9 mouse cellular contexts compared by ENCODE assay signal in the genomic region with DNA sequence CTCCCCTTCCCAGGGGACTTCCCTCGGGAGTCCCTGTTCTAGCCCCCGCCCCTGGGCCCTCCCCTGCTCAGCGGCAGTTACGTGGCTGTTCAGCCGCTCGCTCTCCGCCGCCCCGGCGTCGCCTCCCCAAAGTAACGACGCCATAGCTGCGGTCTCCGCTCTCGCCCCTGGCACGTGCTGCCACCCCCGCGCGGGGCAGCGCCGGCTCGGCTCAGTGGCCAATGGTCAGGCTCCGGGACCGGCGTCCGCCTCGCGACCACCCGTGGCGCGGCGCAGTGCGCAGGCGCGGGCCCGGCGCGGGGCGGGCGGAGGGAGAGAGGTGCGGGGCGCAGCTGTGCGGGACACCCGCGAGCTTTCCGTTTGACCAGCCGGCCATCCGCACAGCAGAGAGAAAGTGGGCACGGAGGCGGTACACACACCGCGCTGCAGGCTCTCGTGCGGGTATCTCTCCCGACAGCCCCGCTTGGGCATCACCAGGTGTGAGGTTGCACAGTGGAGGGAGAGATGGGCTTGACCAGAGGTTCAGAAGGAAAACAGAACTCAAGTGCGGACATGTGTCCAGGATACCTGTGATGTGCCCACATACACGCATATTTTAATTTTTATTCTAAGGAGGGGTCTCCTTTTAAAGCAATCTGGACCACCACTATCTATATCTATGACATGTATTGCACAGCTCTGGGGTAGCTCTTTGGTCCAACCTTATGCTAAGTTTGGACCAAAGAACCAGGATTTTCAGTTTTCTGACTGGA. TPM values are rescaled to one million over a fixed set of nuclear protein-coding genes. Genes with fewer than 3 reads are reported as not detected.
DNase-seq lines count a peak whose midpoint lies in the region; ATAC-seq and TF ChIP-seq lines count a peak whose summit lies in the region.
"Had no signal": no experiment of that assay in that cellular context is flagged by ENCODE, and none has a peak within 500 bp of the region (broad histone marks: within the 10 kb centered on the region; RNA-seq: fewer than 3 reads in every experiment).

Gene Ddx25, minus strand, starts transcription at position 272 of the 752 bp plus-strand sequence.
Gene Pus3, plus strand, starts transcription at position 339 of the 752 bp plus-strand sequence.

- no peak for DNase-seq in lung, postnatal 36 days
- DNase-seq in forebrain, embryonic 14.5 days (ENCODE audit: low spot score): peak; percentile 71
- no peak for DNase-seq in kidney, postnatal 0 days (ENCODE audit: low spot score)
- peak; percentile 65 to 77 for DNase-seq in right cerebral cortex, adult 2 months (ENCODE audit: low spot score in 2 of 2)
- DNase-seq in gastrocnemius, adult 18-20 months (ENCODE audit: low spot score): no peak

- H3K27ac ChIP-seq in lung, embryonic 16.5 days (ENCODE audit: low read length): peak within 1 kb of the TSS; percentile 64
- H3K27ac ChIP-seq in forebrain, embryonic 14.5 days (ENCODE audit: low read depth, low read length): peak within 1 kb of the TSS; percentile 75
- H3K27ac ChIP-seq in kidney, postnatal 0 days: peak within 1 kb of the TSS; percentile 25; the same call in 1 of the 2 replicates
- H3K27ac ChIP-seq in liver, embryonic 12.5 days: peak within 1 kb of the TSS; percentile 64; the same call in 1 of the 2 replicates

- under 1% methylated on average over 57 of the region's 59 CpGs for WGBS in lung, embryonic 16.5 days
- WGBS in forebrain, embryonic 14.5 days: under 1% methylated on average over 59 of the region's 59 CpGs
- WGBS in kidney, postnatal 0 days: 1% methylated on average over 49 of the region's 59 CpGs
- WGBS in liver, embryonic 12.5 days (ENCODE audit: insufficient replicate concordance): 1% methylated on average over 59 of the region's 59 CpGs

- peak within 1 kb of the TSS; percentile 64 for H3K4me3 ChIP-seq in lung, embryonic 16.5 days (ENCODE audit: low read length)
- H3K4me3 ChIP-seq in forebrain, embryonic 14.5 days (ENCODE audit: low read depth, low read length): peak within 1 kb of the TSS; percentile 60
- H3K4me3 ChIP-seq in kidney, postnatal 0 days (replicated peaks; ENCODE audit: low read depth, low read length): peak within 1 kb of the TSS; percentile 60
- H3K4me3 ChIP-seq in liver, embryonic 12.5 days: peak within 1 kb of the TSS; percentile 72

- peaks cover 9% of the 10 kb centered on the region for H3K36me3 ChIP-seq in lung, embryonic 16.5 days (ENCODE audit: control insufficient read depth, insufficient read depth, low read length)
- peaks cover 25% of the 10 kb centered on the region for H3K36me3 ChIP-seq in forebrain, embryonic 14.5 days (ENCODE audit: control insufficient read depth, insufficient read depth, low read length)
- peaks cover 6% of the 10 kb centered on the region; the same call in 1 of the 2 replicates for H3K36me3 ChIP-seq in kidney, postnatal 0 days (ENCODE audit: insufficient read depth, low read length)
- H3K36me3 ChIP-seq in liver, embryonic 12.5 days: peaks cover 24% of the 10 kb centered on the region

- H3K4me1 ChIP-seq in lung, embryonic 16.5 days (replicated peaks; ENCODE audit: control insufficient read depth, insufficient read depth, low read length): peaks cover 16% of the 10 kb centered on the region
- peaks cover 11% of the 10 kb centered on the region for H3K4me1 ChIP-seq in forebrain, embryonic 14.5 days (ENCODE audit: control insufficient read depth, insufficient read depth, low read length)
- H3K4me1 ChIP-seq in kidney, postnatal 0 days (replicated peaks; ENCODE audit: insufficient read depth, low read length): peaks cover 12% of the 10 kb centered on the region
- H3K4me1 ChIP-seq in liver, embryonic 12.5 days: peaks cover 33% of the 10 kb centered on the region

- H3K9me3 ChIP-seq in lung, embryonic 16.5 days (ENCODE audit: control insufficient read depth, low read length): no peaks in the 10 kb centered on the region
- no peaks in the 10 kb centered on the region for H3K9me3 ChIP-seq in forebrain, embryonic 14.5 days (replicated peaks; ENCODE audit: control insufficient read depth, low read length)
- no peaks in the 10 kb centered on the region for H3K9me3 ChIP-seq in kidney, postnatal 0 days (replicated peaks; ENCODE audit: low read length)
- H3K9me3 ChIP-seq in liver, embryonic 12.5 days (replicated peaks): no peaks in the 10 kb centered on the region

- H3K4me2 ChIP-seq in lung, embryonic 16.5 days (ENCODE audit: low read depth, low read length): peak within 1 kb of the TSS; percentile 100
- peak within 1 kb of the TSS; percentile 92 for H3K4me2 ChIP-seq in forebrain, embryonic 14.5 days (ENCODE audit: low read length)
- peak within 1 kb of the TSS; percentile 87 for H3K4me2 ChIP-seq in kidney, postnatal 0 days (ENCODE audit: low read length)
- peak within 1 kb of the TSS; percentile 94 for H3K4me2 ChIP-seq in liver, embryonic 12.5 days

- peak; percentile 64 for ATAC-seq in lung, embryonic 16.5 days (ENCODE audit: low read depth)
- ATAC-seq in cerebellum, adult (ENCODE audit: insufficient number of reproducible peaks, low FRiP score, low TSS enrichment): peak; percentile 78
- ATAC-seq in forebrain, embryonic 14.5 days: peak; percentile 83
- ATAC-seq in kidney, postnatal 0 days (replicated peaks; ENCODE audit: low FRiP score, low read depth): peak; percentile 63
- peak; percentile 49 for ATAC-seq in liver, embryonic 12.5 days

- peaks cover 2% of the 10 kb centered on the region; the same call in 1 of the 2 replicates for H3K27me3 ChIP-seq in lung, embryonic 16.5 days (ENCODE audit: control insufficient read depth, insufficient read depth, low read depth, low read length)
- H3K27me3 ChIP-seq in forebrain, embryonic 14.5 days (replicated peaks; ENCODE audit: control insufficient read depth, insufficient read depth, low read length): peaks cover 4% of the 10 kb centered on the region; the same call in 1 of the 2 replicates
- 0 out of 2 replicates have a peak, but pooled peaks cover 5% of the 10 kb centered on the region for H3K27me3 ChIP-seq in kidney, postnatal 0 days (ENCODE audit: insufficient read depth, low read length)
- peaks cover 54% of the 10 kb centered on the region for H3K27me3 ChIP-seq in liver, embryonic 12.5 days (replicated peaks)

- TF ChIP-seq CTCF in kidney, postnatal 0 days (IDR thresholded peaks at IDR 0.05; ENCODE audit: low read depth): no peak

- H3K9ac ChIP-seq in lung, embryonic 16.5 days (ENCODE audit: low read length): peak within 1 kb of the TSS; percentile 74
- peak within 1 kb of the TSS; percentile 71 for H3K9ac ChIP-seq in forebrain, embryonic 14.5 days (ENCODE audit: low read length)
- peak within 1 kb of the TSS; percentile 51 for H3K9ac ChIP-seq in kidney, postnatal 0 days (ENCODE audit: low read depth, low read length)
- peak within 1 kb of the TSS; percentile 76 for H3K9ac ChIP-seq in liver, embryonic 12.5 days

RNA-seq across cellular contexts. Expression of gene Ddx25, which starts in this region (rescaled TPM):
- 0.67 and 0.77 TPM in 2 replicates for polyA plus RNA-seq in lung, embryonic 16.5 days (2015; fragmentation: Nextera tagmentation; extraction: Ambion mirVana)
- 21.0 and 22.9 TPM in 2 replicates for polyA plus RNA-seq in forebrain, embryonic 14.5 days (2014; fragmentation: Nextera tagmentation; extraction: Ambion mirVana)
- polyA plus RNA-seq in kidney, postnatal 0 days (2015; fragmentation: Nextera tagmentation; extraction: Ambion mirVana): 0.96 and 0.97 TPM in 2 replicates
- 0.65 and 0.67 TPM in 2 replicates for polyA plus RNA-seq in liver, embryonic 12.5 days (2016; fragmentation: Nextera tagmentation; extraction: Ambion mirVana)
- total RNA-seq in gastrocnemius, adult 18-20 months (2021): not detected
- total RNA-seq: heart, postnatal 14 days had no signal

RNA-seq across cellular contexts. Expression of gene Pus3, which starts in this region (rescaled TPM):
- polyA plus RNA-seq in lung, embryonic 16.5 days (2015; fragmentation: Nextera tagmentation; extraction: Ambion mirVana): 13.9 and 14.1 TPM in 2 replicates
- polyA plus RNA-seq in forebrain, embryonic 14.5 days (2014; fragmentation: Nextera tagmentation; extraction: Ambion mirVana): 21.9 and 23.9 TPM in 2 replicates
- 20.0 and 20.2 TPM in 2 replicates for polyA plus RNA-seq in kidney, postnatal 0 days (2015; fragmentation: Nextera tagmentation; extraction: Ambion mirVana)
- 11.7 and 12.9 TPM in 2 replicates for polyA plus RNA-seq in liver, embryonic 12.5 days (2016; fragmentation: Nextera tagmentation; extraction: Ambion mirVana)
- 10 to 100 TPM in 1 of 2 experiments, 1 to 10 TPM in 1; 9.2 to 10.3 TPM for total RNA-seq in gastrocnemius, adult 18-20 months (2021)

Comparison
In these comparisons a context has a peak if more than half of its experiments do, and no peak if none do; other contexts are left out.
1. RNA of gene Ddx25 (polyA plus RNA-seq): 21.0 to 22.9 TPM in forebrain, embryonic 14.5 days; 0.96 to 0.97 TPM in kidney, postnatal 0 days, 0.67 to 0.77 TPM in lung, embryonic 16.5 days and 0.65 to 0.67 TPM in liver, embryonic 12.5 days; every median in the first group is over 10 times any median in the second.
2. H3K27ac ChIP-seq: peak in every context shown above with its lines; median percentile 75 in forebrain, embryonic 14.5 days; 64 in lung, embryonic 16.5 days; 64 in liver, embryonic 12.5 days; 25 in kidney, postnatal 0 days.
3. DNase-seq: peak in forebrain, embryonic 14.5 days (single experiment) and right cerebral cortex, adult 2 months (2 of 2); none in lung, postnatal 36 days (single experiment), kidney, postnatal 0 days (single experiment) and gastrocnemius, adult 18-20 months (single experiment).
4. Peak in every context shown above with its lines, with median percentiles within 50 percentile points of each other: ATAC-seq, H3K4me2 ChIP-seq, H3K4me3 ChIP-seq and H3K9ac ChIP-seq.